Mouse (Mus musculus) forebrain, embryonic 15.5 days (tissue): Measurements from ENCODE around the gene Frmd4b. TPM values are rescaled to one million over a fixed set of nuclear protein-coding genes. Genes with fewer than 3 reads are reported as not detected.

Source experiments
- ATAC-seq: fragments of 200-750 bp; cut with Nextera tagmentation; replicated peaks from 2 replicates; pipeline ENCODE4 v1.8.0; 2017; ENCODE audit warnings: mild to moderate bottlenecking, moderate TSS enrichment, moderate library complexity
- H3K27ac ChIP-seq: fragments of 300-500 bp; sonication (generic); replicated peaks from 2 replicates; pipeline ENCODE4 v1.5.1; 2015; ENCODE audit warnings: mild to moderate bottlenecking, inconsistent platforms
- H3K27me3 ChIP-seq: fragments of 300-500 bp; sonication (generic); 2 replicates; pipeline ENCODE4 v1.6.1; 2015; ENCODE audit warnings: inconsistent platforms
- H3K36me3 ChIP-seq: fragments of 300-500 bp; sonication (generic); 2 replicates; pipeline ENCODE4 v1.6.1; 2015; ENCODE audit warnings: mild to moderate bottlenecking, inconsistent platforms
- H3K4me1 ChIP-seq: fragments of 300-500 bp; sonication (generic); 2 replicates; pipeline ENCODE4 v1.6.1; 2015; ENCODE audit warnings: inconsistent platforms
- H3K4me2 ChIP-seq: fragments of 300-500 bp; sonication (generic); replicated peaks from 2 replicates; pipeline ENCODE4 v1.6.1; 2015; ENCODE audit warnings: mild to moderate bottlenecking, inconsistent platforms
- H3K4me3 ChIP-seq: fragments of 300-500 bp; sonication (generic); 2 replicates; pipeline ENCODE4 v1.5.1; 2015; ENCODE audit warnings: mild to moderate bottlenecking, inconsistent platforms
- H3K9ac ChIP-seq: fragments of 300-500 bp; sonication (generic); replicated peaks from 2 replicates; pipeline ENCODE4 v1.6.1; 2015; ENCODE audit warnings: mild to moderate bottlenecking, inconsistent platforms
- H3K9me3 ChIP-seq: fragments of 300-500 bp; sonication (generic); 2 replicates; pipeline ENCODE4 v1.6.1; 2016; ENCODE audit warnings: inconsistent platforms
- WGBS: fragments of 180-500 bp; shearing (Covaris S2); methylation state at CpG from one replicate; pipeline ENCODE4 v1.1.7; 2015; ENCODE audit warnings: mixed read lengths; 5-methylcytosine and 5-hydroxymethylcytosine counted together
- polyA plus RNA-seq: library from polyadenylated mRNA; unstranded; fragments of >200 nt; fragmentation: Nextera tagmentation; extraction: Ambion mirVana; gene quantifications from 2 replicates; pipeline ENCODE4 v1.2.1, GENCODE M21; 2015

Gene Frmd4b
- polyA plus RNA-seq, 1 experiment from 2014 or later, result 49.0 TPM

GRCm38 (mm10) chr6:97610051-97610450, 7.3 kb downstream of the Frmd4b start:
- ATAC-seq, result no peak
- 45% methylated on average over 2 of the region's 2 CpGs for WGBS
- Histone ChIP-seq H3K9me3 (no peaks in the 10 kb centered on the region), H3K9ac (no peak overlapping the region), H3K4me1 (peaks cover 44% of the 10 kb centered on the region), H3K27ac (no peak overlapping the region), H3K36me3 (no peaks in the 10 kb centered on the region), H3K27me3 (no peaks in the 10 kb centered on the region), H3K4me3 (no peak overlapping the region), H3K4me2 (no peak overlapping the region)

DNA sequence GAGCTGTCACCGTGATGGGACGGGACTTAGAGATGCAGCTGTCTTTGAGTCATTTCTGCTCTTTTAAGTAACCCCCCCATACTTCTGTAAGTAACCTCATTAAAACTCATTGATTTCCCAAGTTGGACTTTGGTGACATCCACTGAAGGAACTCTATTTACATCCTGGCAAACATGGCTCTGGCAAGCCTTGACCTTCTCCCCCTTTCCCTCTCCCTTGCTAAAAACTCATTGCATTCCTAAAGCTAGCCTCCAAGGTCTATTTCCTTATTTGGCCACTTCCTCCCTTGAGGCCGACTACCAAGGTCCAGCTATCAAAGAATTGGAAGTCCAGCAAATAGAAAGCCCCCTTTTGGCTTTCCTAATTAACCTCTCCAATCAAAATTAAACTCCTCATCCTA, 9.7 kb downstream of the Frmd4b start:
- H3K4me2 ChIP-seq, result no peak overlapping the region
- H3K27me3 ChIP-seq, result no peaks in the 10 kb centered on the region
- H3K9me3 ChIP-seq, result no peaks in the 10 kb centered on the region
- WGBS, result 60% methylated on average over 3 of the region's 3 CpGs
- peaks cover 25% of the 10 kb centered on the region for H3K4me1 ChIP-seq
- H3K4me3 ChIP-seq, result no peak overlapping the region
- no peak overlapping the region for H3K27ac ChIP-seq
- no peak for ATAC-seq
- no peak overlapping the region for H3K9ac ChIP-seq
- H3K36me3 ChIP-seq, result no peaks in the 10 kb centered on the region

- Histone ChIP-seq H3K9ac (no peak overlapping the region), H3K27ac (no peak overlapping the region), H3K9me3 (no peaks in the 10 kb centered on the region), H3K36me3 (no peaks in the 10 kb centered on the region), H3K27me3 (no peaks in the 10 kb centered on the region), H3K4me3 (no peak overlapping the region), H3K4me1 (peaks cover 17% of the 10 kb centered on the region), H3K4me2 (no peak overlapping the region)
- 53% methylated on average over 3 of the region's 3 CpGs for WGBS
- no peak for ATAC-seq
These were observed 22.1 kb downstream of the Frmd4b start for GRCm38 (mm10) chr6:97595218-97595617.

GRCm38 (mm10) chr6:97594589-97594988, 22.8 kb downstream of the Frmd4b start:
- Histone ChIP-seq H3K4me2 (no peak overlapping the region), H3K9ac (no peak overlapping the region), H3K4me1 (peaks cover 22% of the 10 kb centered on the region), H3K4me3 (no peak overlapping the region), H3K27ac (no peak overlapping the region), H3K27me3 (no peaks in the 10 kb centered on the region), H3K36me3 (no peaks in the 10 kb centered on the region), H3K9me3 (no peaks in the 10 kb centered on the region)
- WGBS, result 96% methylated on average over 7 of the region's 7 CpGs
- ATAC-seq, result no peak

DNA sequence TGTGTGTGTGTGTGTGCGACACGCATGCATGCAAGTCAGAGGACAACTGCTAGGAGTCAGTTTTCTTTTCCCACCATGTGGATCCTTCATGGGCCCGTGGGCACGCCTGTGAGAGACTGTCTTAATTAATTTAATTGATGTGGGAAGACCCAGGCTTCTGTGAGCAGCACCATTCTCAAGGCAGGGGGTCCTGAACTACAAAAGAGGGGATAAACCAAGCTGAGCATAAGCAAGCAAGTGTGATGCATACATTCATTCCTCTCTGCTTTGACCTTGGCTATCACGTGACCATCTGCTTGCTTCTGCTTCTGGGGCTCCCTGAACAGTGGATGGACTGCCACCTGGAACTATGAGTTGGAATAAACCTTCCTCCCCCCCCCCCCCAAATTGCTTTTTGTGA, 27.1 kb downstream of the Frmd4b start:
- Histone ChIP-seq H3K4me1 (peaks cover 30% of the 10 kb centered on the region), H3K27ac (peak overlapping the region; percentile 68)
- peak; percentile 80 for ATAC-seq

GRCm38 (mm10) chr6:97589581-97589980, 27.8 kb downstream of the Frmd4b start:
- no peak overlapping the region for H3K4me2 ChIP-seq
- peak overlapping the region; percentile 68 for H3K27ac ChIP-seq
- no peak overlapping the region for H3K4me3 ChIP-seq
- H3K9me3 ChIP-seq, result no peaks in the 10 kb centered on the region
- H3K4me1 ChIP-seq, result peaks cover 28% of the 10 kb centered on the region
- 36% methylated on average over 3 of the region's 3 CpGs for WGBS
- no peak overlapping the region for H3K9ac ChIP-seq
- H3K27me3 ChIP-seq, result no peaks in the 10 kb centered on the region
- no peak for ATAC-seq
- H3K36me3 ChIP-seq, result no peaks in the 10 kb centered on the region

More for the DNA sequence above, 27.1 kb downstream of the Frmd4b start:
- Histone ChIP-seq H3K4me2 (no peak overlapping the region), H3K36me3 (no peaks in the 10 kb centered on the region), H3K9ac (no peak overlapping the region), H3K4me3 (no peak overlapping the region), H3K9me3 (no peaks in the 10 kb centered on the region), H3K27me3 (no peaks in the 10 kb centered on the region)
- WGBS, result 25% methylated on average over 5 of the region's 5 CpGs

DNA sequence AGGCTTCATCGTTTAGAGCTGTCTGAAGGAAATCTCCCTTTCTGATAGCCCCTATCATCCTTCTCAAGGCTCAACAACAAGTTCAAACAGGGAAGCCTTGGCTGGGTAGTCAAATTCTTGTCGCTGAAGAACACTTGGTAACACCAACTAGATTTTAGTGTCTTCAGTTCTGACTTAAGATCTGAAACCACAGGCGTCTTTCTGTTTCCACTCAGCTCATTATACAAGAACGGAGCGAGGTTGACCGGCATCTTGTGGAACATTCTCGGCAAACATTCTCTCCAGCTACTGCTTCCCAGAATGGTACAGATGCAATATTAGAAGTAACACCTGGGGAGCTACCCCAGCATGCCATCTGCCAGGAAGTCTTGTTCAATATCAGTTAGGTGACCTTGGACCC, 28.3 kb downstream of the Frmd4b start:
- H3K4me3 ChIP-seq, result no peak overlapping the region
- H3K9me3 ChIP-seq, result no peaks in the 10 kb centered on the region
- H3K27ac ChIP-seq, result peak overlapping the region; percentile 68
- ATAC-seq, result no peak
- H3K36me3 ChIP-seq, result no peaks in the 10 kb centered on the region
- peaks cover 28% of the 10 kb centered on the region for H3K4me1 ChIP-seq
- H3K27me3 ChIP-seq, result no peaks in the 10 kb centered on the region
- no peak overlapping the region for H3K9ac ChIP-seq
- no peak overlapping the region for H3K4me2 ChIP-seq
- 80% methylated on average over 7 of the region's 7 CpGs for WGBS

DNA sequence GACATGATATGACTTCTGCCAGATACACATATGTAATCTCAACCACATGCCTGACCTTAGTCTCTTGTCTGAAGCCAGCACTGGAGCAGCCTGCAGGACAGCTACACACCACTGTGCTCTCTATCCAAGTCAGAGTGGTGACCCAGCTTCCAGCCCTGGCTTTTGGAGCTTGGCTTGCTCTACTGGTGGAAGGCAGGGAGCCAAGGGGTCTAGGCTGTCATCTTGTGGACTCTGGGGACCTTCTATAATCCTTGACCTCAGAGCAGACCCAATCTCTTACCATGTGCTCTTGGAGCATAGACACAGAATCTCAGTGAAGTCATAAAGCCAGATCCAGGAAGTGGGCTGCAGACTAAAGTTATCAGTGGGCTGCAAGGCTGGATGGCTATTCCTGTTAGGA, 30.7 kb downstream of the Frmd4b start:
- Histone ChIP-seq H3K27me3 (no peaks in the 10 kb centered on the region), H3K9ac (no peak overlapping the region), H3K4me3 (no peak overlapping the region), H3K27ac (no peak overlapping the region), H3K4me1 (peaks cover 28% of the 10 kb centered on the region), H3K4me2 (no peak overlapping the region), H3K9me3 (no peaks in the 10 kb centered on the region), H3K36me3 (no peaks in the 10 kb centered on the region)
- ATAC-seq, result no peak

- H3K4me3 ChIP-seq, result no peak overlapping the region
- no peaks in the 10 kb centered on the region for H3K36me3 ChIP-seq
- H3K27me3 ChIP-seq, result no peaks in the 10 kb centered on the region
- H3K4me2 ChIP-seq, result no peak overlapping the region
- WGBS, result 67% methylated on average over 8 of the region's 8 CpGs
- ATAC-seq, result no peak
- H3K9me3 ChIP-seq, result no peaks in the 10 kb centered on the region
- peaks cover 24% of the 10 kb centered on the region for H3K4me1 ChIP-seq
- H3K27ac ChIP-seq, result no peak overlapping the region
- no peak overlapping the region for H3K9ac ChIP-seq
These were observed 31.3 kb downstream of the Frmd4b start for GRCm38 (mm10) chr6:97586024-97586423.

DNA sequence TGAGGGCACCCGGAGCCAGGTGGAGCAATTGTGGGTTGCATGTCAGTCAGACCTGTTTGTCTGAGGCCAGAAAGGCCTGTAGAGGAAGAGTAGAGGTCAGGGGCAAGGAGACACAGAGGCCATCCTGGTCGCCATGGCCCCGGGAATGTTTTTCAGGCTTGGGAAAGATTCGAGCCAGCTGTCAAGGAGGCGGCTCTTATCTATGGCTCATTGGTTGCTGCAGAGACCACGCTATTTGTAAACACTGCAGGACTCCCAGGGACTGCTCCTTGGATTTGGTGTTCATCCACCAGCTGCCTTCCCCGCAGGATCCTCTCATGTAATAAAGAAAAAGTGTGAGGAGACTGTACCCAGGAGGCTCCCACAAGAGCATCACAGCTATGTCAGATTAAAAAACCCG, 34.6 kb downstream of the Frmd4b start:
- Histone ChIP-seq H3K4me1 (peaks cover 23% of the 10 kb centered on the region), H3K4me3 (no peak overlapping the region), H3K9me3 (no peaks in the 10 kb centered on the region), H3K27me3 (no peaks in the 10 kb centered on the region), H3K9ac (no peak overlapping the region), H3K4me2 (no peak overlapping the region), H3K36me3 (no peaks in the 10 kb centered on the region), H3K27ac (no peak overlapping the region)
- no peak for ATAC-seq
- WGBS, result 70% methylated on average over 8 of the region's 8 CpGs

GRCm38 (mm10) chr6:97581941-97582340, 35.4 kb downstream of the Frmd4b start:
- Histone ChIP-seq H3K27ac (no peak overlapping the region), H3K9me3 (no peaks in the 10 kb centered on the region), H3K27me3 (no peaks in the 10 kb centered on the region), H3K36me3 (no peaks in the 10 kb centered on the region), H3K4me1 (peaks cover 31% of the 10 kb centered on the region), H3K4me2 (no peak overlapping the region), H3K4me3 (no peak overlapping the region), H3K9ac (no peak overlapping the region)
- ATAC-seq, result no peak
- WGBS, result 83% methylated on average over 7 of the region's 7 CpGs

DNA sequence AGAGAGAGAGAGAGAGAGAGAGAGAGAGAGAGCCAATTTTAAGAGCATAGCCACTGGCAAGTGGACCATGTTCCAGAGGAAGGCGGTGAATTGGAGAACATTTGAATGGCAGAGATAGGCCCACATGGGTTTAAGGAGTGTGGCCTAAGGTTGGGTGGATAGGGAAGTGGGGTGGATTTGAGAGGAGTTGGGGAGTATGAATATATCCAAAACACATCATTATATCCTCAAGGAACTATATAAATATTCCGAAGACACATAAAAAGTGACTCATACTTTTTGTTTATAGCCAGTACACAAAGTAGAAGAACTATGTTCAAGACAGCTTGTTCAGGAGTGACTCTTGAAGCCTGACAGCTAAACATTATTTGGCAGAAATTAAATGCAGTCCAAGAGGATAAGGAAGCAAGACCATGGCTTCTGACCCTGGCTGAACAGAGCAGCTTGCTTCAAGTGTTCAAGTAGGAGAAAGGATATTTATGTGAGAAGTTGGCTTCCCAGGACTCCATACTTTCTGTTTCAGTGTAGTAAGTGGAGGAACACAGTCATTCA, 36.8 kb downstream of the Frmd4b start:
- no peak overlapping the region for H3K27ac ChIP-seq
- 97% methylated on average over 2 of the region's 2 CpGs for WGBS
- H3K9me3 ChIP-seq, result no peaks in the 10 kb centered on the region
- H3K9ac ChIP-seq, result no peak overlapping the region
- H3K4me1 ChIP-seq, result peaks cover 35% of the 10 kb centered on the region
- H3K4me3 ChIP-seq, result no peak overlapping the region
- H3K4me2 ChIP-seq, result no peak overlapping the region
- no peak for ATAC-seq
- H3K36me3 ChIP-seq, result no peaks in the 10 kb centered on the region
- no peaks in the 10 kb centered on the region for H3K27me3 ChIP-seq

DNA sequence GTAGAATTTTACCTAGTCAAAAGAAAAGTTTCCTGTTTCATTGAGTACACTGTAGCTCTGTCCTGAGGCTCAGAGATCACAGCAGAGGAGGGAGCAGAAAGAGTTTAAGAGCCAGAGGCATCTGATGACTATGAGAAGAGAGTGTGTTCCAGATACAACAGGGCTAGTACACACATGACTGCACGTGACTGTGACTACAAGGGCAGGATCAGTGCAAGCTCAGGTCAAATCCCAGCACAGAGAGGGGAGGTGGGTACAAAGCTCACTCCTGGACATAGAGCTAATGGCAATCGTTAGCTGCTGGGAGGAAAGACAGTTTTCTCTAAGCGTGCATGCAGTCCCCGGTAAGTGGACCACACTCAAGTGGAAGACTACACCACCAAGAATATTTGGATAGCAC, 37.6 kb downstream of the Frmd4b start:
- Histone ChIP-seq H3K4me2 (no peak overlapping the region), H3K9ac (no peak overlapping the region), H3K36me3 (no peaks in the 10 kb centered on the region), H3K4me1 (peaks cover 35% of the 10 kb centered on the region), H3K9me3 (no peaks in the 10 kb centered on the region), H3K27me3 (no peaks in the 10 kb centered on the region), H3K27ac (0 out of 2 replicates have a peak overlapping the region, but pooled peaks have one; percentile 69), H3K4me3 (no peak overlapping the region)
- no peak for ATAC-seq
- 59% methylated on average over 4 of the region's 4 CpGs for WGBS
